8 mouse cellular contexts compared by ENCODE assay signal in genomic region chr13:75942731-75943130, GRCm38 (mm10). TPM values are rescaled to one million over a fixed set of nuclear protein-coding genes. Genes with fewer than 3 reads are reported as not detected.
DNase-seq lines count a peak whose midpoint lies in the region; ATAC-seq lines count a peak whose summit lies in the region.

No protein-coding gene starts in this region.

- H3K9me3 ChIP-seq in lung, embryonic 15.5 days, result no peaks in the 10 kb centered on the region
- H3K9me3 ChIP-seq in embryonic facial prominence, embryonic 15.5 days (replicated peaks), result no peaks in the 10 kb centered on the region
- no peaks in the 10 kb centered on the region for H3K9me3 ChIP-seq in intestine, embryonic 16.5 days (ENCODE audit: control insufficient read depth, low read length)
- no peaks in the 10 kb centered on the region for H3K9me3 ChIP-seq in midbrain, embryonic 14.5 days (ENCODE audit: control insufficient read depth, low read length)

- peak overlapping the region; percentile 99 for H3K27ac ChIP-seq in lung, embryonic 15.5 days
- H3K27ac ChIP-seq in embryonic facial prominence, embryonic 15.5 days (replicated peaks), result peak overlapping the region; percentile 98
- H3K27ac ChIP-seq in intestine, embryonic 16.5 days (ENCODE audit: low read length), result peak overlapping the region; percentile 98
- peak overlapping the region; percentile 99 for H3K27ac ChIP-seq in midbrain, embryonic 14.5 days (replicated peaks; ENCODE audit: low read depth, low read length)

- DNase-seq in lung, postnatal 36 days, result no peak
- peak; percentile 68 for DNase-seq in midbrain, embryonic 14.5 days
- no peak for DNase-seq in adrenal gland, postnatal 4 days (ENCODE audit: low spot score in 2 of 2)
- no peak for DNase-seq in thymus, adult 18-20 months
- no peak for DNase-seq in urinary bladder, postnatal 25 days (ENCODE audit: low spot score)

- ATAC-seq in lung, embryonic 15.5 days (ENCODE audit: borderline replicate concordance, extremely low read depth, low FRiP score, low TSS enrichment), result 0 out of 2 replicates have a peak, but pooled peaks have one; percentile 11
- ATAC-seq in embryonic facial prominence, embryonic 15.5 days (ENCODE audit: insufficient number of reproducible peaks, low FRiP score, low TSS enrichment, low read depth), result no peak
- ATAC-seq in intestine, embryonic 16.5 days, result peak; percentile 18; the same call in 1 of the 2 replicates
- peak; percentile 21 for ATAC-seq in midbrain, embryonic 14.5 days (ENCODE audit: low FRiP score, low TSS enrichment)

- peaks cover 17% of the 10 kb centered on the region for H3K36me3 ChIP-seq in lung, embryonic 15.5 days
- H3K36me3 ChIP-seq in embryonic facial prominence, embryonic 15.5 days, result peaks cover 22% of the 10 kb centered on the region
- peaks cover 8% of the 10 kb centered on the region; the same call in 1 of the 2 replicates for H3K36me3 ChIP-seq in intestine, embryonic 16.5 days (ENCODE audit: control insufficient read depth, insufficient read depth, low read length)
- peaks cover 13% of the 10 kb centered on the region for H3K36me3 ChIP-seq in midbrain, embryonic 14.5 days (ENCODE audit: control insufficient read depth, insufficient read depth, low read length)

- peaks cover 10% of the 10 kb centered on the region for H3K4me1 ChIP-seq in lung, embryonic 15.5 days
- H3K4me1 ChIP-seq in embryonic facial prominence, embryonic 15.5 days, result peaks cover 16% of the 10 kb centered on the region
- peaks cover 3% of the 10 kb centered on the region for H3K4me1 ChIP-seq in intestine, embryonic 16.5 days (ENCODE audit: control insufficient read depth, insufficient read depth, low read length)
- peaks cover 21% of the 10 kb centered on the region for H3K4me1 ChIP-seq in midbrain, embryonic 14.5 days (ENCODE audit: control insufficient read depth, insufficient read depth, low read length)

- H3K9ac ChIP-seq in lung, embryonic 15.5 days, result peak overlapping the region; percentile 94
- H3K9ac ChIP-seq in embryonic facial prominence, embryonic 15.5 days, result peak overlapping the region; percentile 87
- peak overlapping the region; percentile 94 for H3K9ac ChIP-seq in intestine, embryonic 16.5 days (ENCODE audit: low read depth, low read length)
- H3K9ac ChIP-seq in midbrain, embryonic 14.5 days (replicated peaks; ENCODE audit: low read length), result peak overlapping the region; percentile 95

- H3K27me3 ChIP-seq in lung, embryonic 15.5 days, result no peaks in the 10 kb centered on the region
- H3K27me3 ChIP-seq in embryonic facial prominence, embryonic 15.5 days, result no peaks in the 10 kb centered on the region
- H3K27me3 ChIP-seq in intestine, embryonic 16.5 days (replicated peaks; ENCODE audit: control insufficient read depth, insufficient read depth, low read length), result no peaks in the 10 kb centered on the region
- no peaks in the 10 kb centered on the region for H3K27me3 ChIP-seq in midbrain, embryonic 14.5 days (ENCODE audit: control insufficient read depth, insufficient read depth, low read length)

- peak overlapping the region; percentile 85 for H3K4me3 ChIP-seq in lung, embryonic 15.5 days
- H3K4me3 ChIP-seq in embryonic facial prominence, embryonic 15.5 days (replicated peaks), result peak overlapping the region; percentile 84
- H3K4me3 ChIP-seq in intestine, embryonic 16.5 days (ENCODE audit: low read length), result peak overlapping the region; percentile 79
- peak overlapping the region; percentile 78 for H3K4me3 ChIP-seq in midbrain, embryonic 14.5 days (replicated peaks; ENCODE audit: low read depth, low read length)

- WGBS in lung, embryonic 15.5 days, result 2% methylated on average over 6 of the region's 6 CpGs
- 0% methylated on average over 6 of the region's 6 CpGs for WGBS in embryonic facial prominence, embryonic 15.5 days
- WGBS in intestine, embryonic 16.5 days, result 0% methylated on average over 6 of the region's 6 CpGs
- WGBS in midbrain, embryonic 14.5 days, result under 1% methylated on average over 6 of the region's 6 CpGs

- H3K4me2 ChIP-seq in lung, embryonic 15.5 days, result peak overlapping the region; percentile 69
- H3K4me2 ChIP-seq in embryonic facial prominence, embryonic 15.5 days (replicated peaks), result peak overlapping the region; percentile 54
- H3K4me2 ChIP-seq in intestine, embryonic 16.5 days (ENCODE audit: low read depth, low read length), result peak overlapping the region; percentile 86
- peak overlapping the region; percentile 71 for H3K4me2 ChIP-seq in midbrain, embryonic 14.5 days (ENCODE audit: low read length)

RNA-seq across cellular contexts. Expression of gene Rhobtb3, which starts 1.0 kb away (rescaled TPM):
- polyA plus RNA-seq in lung, embryonic 15.5 days (2015; fragmentation: Nextera tagmentation; extraction: Ambion mirVana), result 32.2 and 32.5 TPM in 2 replicates
- polyA plus RNA-seq in embryonic facial prominence, embryonic 15.5 days (2015; fragmentation: Nextera tagmentation; extraction: Ambion mirVana), result 31.1 and 32.6 TPM in 2 replicates
- 12.3 and 19.4 TPM in 2 replicates for polyA plus RNA-seq in intestine, embryonic 16.5 days (2015; fragmentation: Nextera tagmentation; extraction: Ambion mirVana)
- polyA plus RNA-seq in midbrain, embryonic 14.5 days (2014; fragmentation: Nextera tagmentation; extraction: Ambion mirVana), result 28.4 and 40.6 TPM in 2 replicates
- 10 to 100 TPM; 22.1 to 24.1 TPM for total RNA-seq in adrenal gland, postnatal 4 days (2021)

RNA-seq across cellular contexts. Expression of gene Spata9, which starts 24.2 kb away (rescaled TPM):
- 0.65 and 0.84 TPM in 2 replicates for polyA plus RNA-seq in lung, embryonic 15.5 days (2015; fragmentation: Nextera tagmentation; extraction: Ambion mirVana)
- polyA plus RNA-seq in embryonic facial prominence, embryonic 15.5 days (2015; fragmentation: Nextera tagmentation; extraction: Ambion mirVana), result 0.36 and 0.38 TPM in 2 replicates
- polyA plus RNA-seq in intestine, embryonic 16.5 days (2015; fragmentation: Nextera tagmentation; extraction: Ambion mirVana), result 0.22 and 0.48 TPM in 2 replicates
- polyA plus RNA-seq in midbrain, embryonic 14.5 days (2014; fragmentation: Nextera tagmentation; extraction: Ambion mirVana), result 3.5 TPM in 2 replicates
- total RNA-seq in adrenal gland, postnatal 4 days (2021), result under 1 TPM in 1 of 2 experiments, not detected in 1; 0.48 TPM
